Comparison of ENCODE assay signal across 9 mouse cellular contexts in genomic region chr7:30099297-30099696, GRCm38 (mm10). TPM values are rescaled to one million over a fixed set of nuclear protein-coding genes. Genes with fewer than 3 reads are reported as not detected.
DNase-seq lines count a peak whose midpoint lies in the region; ATAC-seq lines count a peak whose summit lies in the region.
"Had no signal": no experiment of that assay in that cellular context is flagged by ENCODE, and none has a peak within 500 bp of the region (broad histone marks: within the 10 kb centered on the region; RNA-seq: fewer than 3 reads in every experiment).

No protein-coding gene starts in this region.

- no peak overlapping the region for H3K4me3 ChIP-seq in hindbrain, embryonic 16.5 days (ENCODE audit: low read length)
- H3K4me3 ChIP-seq: liver, embryonic 13.5 days had no signal

- peaks cover 2% of the 10 kb centered on the region; the same call in 1 of the 2 replicates for H3K9me3 ChIP-seq in hindbrain, embryonic 16.5 days (ENCODE audit: control insufficient read depth, low read length)

- ATAC-seq in hindbrain, embryonic 16.5 days = no peak

- 94% methylated on average over 13 of the region's 13 CpGs for WGBS in hindbrain, embryonic 16.5 days

- intact Hi-C loops in left cerebral cortex, postnatal 10 days (cut with DNase I) = no loop called here

- DNase-seq in cerebellum, adult 11-12 months = peak; percentile 80
- no peak for DNase-seq in cerebellum, postnatal 4 days (ENCODE audit: low spot score in 2 of 2)
- DNase-seq in B cell, adult 2 months = peak; percentile 26 to 30
- peak; percentile 65 to 79 for DNase-seq in cerebellum, postnatal 25 days
- DNase-seq in left cerebral cortex, postnatal 10 days (ENCODE audit: extremely low spot score in 1 of 2, low spot score in 2 of 2) = peak; percentile 79 to 84
- DNase-seq in thymus, postnatal 4 days = peak; percentile 73
- no peak for DNase-seq in ovary, postnatal 10 days (ENCODE audit: low spot score)
- DNase-seq: liver, embryonic 13.5 days had no signal

- H3K36me3 ChIP-seq in hindbrain, embryonic 16.5 days (ENCODE audit: control insufficient read depth, insufficient read depth, low read length) = peaks cover 38% of the 10 kb centered on the region

- no peaks in the 10 kb centered on the region for H3K27me3 ChIP-seq in hindbrain, embryonic 16.5 days (replicated peaks; ENCODE audit: control insufficient read depth, insufficient read depth, low read length)
- H3K27me3 ChIP-seq: liver, embryonic 13.5 days had no signal

- no peak overlapping the region for H3K4me2 ChIP-seq in hindbrain, embryonic 16.5 days (ENCODE audit: low read length)
- H3K4me2 ChIP-seq: liver, embryonic 13.5 days had no signal

- no peak overlapping the region for H3K9ac ChIP-seq in hindbrain, embryonic 16.5 days (ENCODE audit: low read depth, low read length)
- H3K9ac ChIP-seq: liver, embryonic 13.5 days had no signal

- peaks cover 6% of the 10 kb centered on the region for H3K4me1 ChIP-seq in hindbrain, embryonic 16.5 days (ENCODE audit: control insufficient read depth, insufficient read depth, low read depth, low read length)

- H3K27ac ChIP-seq in hindbrain, embryonic 16.5 days (ENCODE audit: low read depth, low read length) = no peak overlapping the region
- H3K27ac ChIP-seq: liver, embryonic 13.5 days had no signal

RNA-seq across cellular contexts. Expression of gene Zfp260, which starts 4.7 kb away (rescaled TPM):
- total RNA-seq in left cerebral cortex, postnatal 10 days (2021) = 10 to 100 TPM; 53.8 to 57.4 TPM
- 69.0 and 75.5 TPM in 2 replicates for polyA plus RNA-seq in hindbrain, embryonic 16.5 days (2015; fragmentation: Nextera tagmentation; extraction: Ambion mirVana)

RNA-seq across cellular contexts. Expression of gene Zfp566, which starts 9.0 kb away (rescaled TPM):
- total RNA-seq in left cerebral cortex, postnatal 10 days (2021) = 1 to 10 TPM; 5.5 to 8.3 TPM
- 14.4 and 14.9 TPM in 2 replicates for polyA plus RNA-seq in hindbrain, embryonic 16.5 days (2015; fragmentation: Nextera tagmentation; extraction: Ambion mirVana)

RNA-seq across cellular contexts. Expression of gene Gm26920, which starts 9.1 kb away (rescaled TPM):
- under 1 TPM in 1 of 2 experiments, not detected in 1; 0.73 TPM for total RNA-seq in left cerebral cortex, postnatal 10 days (2021)
- 0.80 and 1.5 TPM in 2 replicates for polyA plus RNA-seq in hindbrain, embryonic 16.5 days (2015; fragmentation: Nextera tagmentation; extraction: Ambion mirVana)
- polyA plus RNA-seq: liver, embryonic 13.5 days had no signal

RNA-seq across cellular contexts. Expression of gene Zfp382, which starts 22.4 kb away (rescaled TPM):
- 10 to 100 TPM; 30.6 to 34.5 TPM for total RNA-seq in left cerebral cortex, postnatal 10 days (2021)
- 23.7 and 26.9 TPM in 2 replicates for polyA plus RNA-seq in hindbrain, embryonic 16.5 days (2015; fragmentation: Nextera tagmentation; extraction: Ambion mirVana)

RNA-seq across cellular contexts. Expression of gene Zfp82, which starts 26.6 kb away (rescaled TPM):
- total RNA-seq in left cerebral cortex, postnatal 10 days (2021) = 1 to 10 TPM; 4.6 to 4.7 TPM
- 11.6 and 13.8 TPM in 2 replicates for polyA plus RNA-seq in hindbrain, embryonic 16.5 days (2015; fragmentation: Nextera tagmentation; extraction: Ambion mirVana)

Comparison
In these comparisons a context has a peak if more than half of its experiments do, and no peak if none do; other contexts are left out.
1. DNase-seq: peak in cerebellum, adult 11-12 months (single experiment), B cell, adult 2 months (2 of 2), cerebellum, postnatal 25 days (2 of 2), left cerebral cortex, postnatal 10 days (2 of 2) and thymus, postnatal 4 days (single experiment); none in cerebellum, postnatal 4 days (0 of 2) and ovary, postnatal 10 days (single experiment).